Mouse (Mus musculus): ENCODE data around the gene Fam178b. TPM values are rescaled to one million over a fixed set of nuclear protein-coding genes. Genes with fewer than 3 reads are reported as not detected.
"Not testable (repeated sequence)": the region's sequence is repeated elsewhere in the genome, so short reads cannot be mapped to it uniquely, and the experiment has no call there.

The Fam178b gene
- polyA plus RNA-seq, 1 experiment from 2014 or later: 0.30 TPM

DNA sequence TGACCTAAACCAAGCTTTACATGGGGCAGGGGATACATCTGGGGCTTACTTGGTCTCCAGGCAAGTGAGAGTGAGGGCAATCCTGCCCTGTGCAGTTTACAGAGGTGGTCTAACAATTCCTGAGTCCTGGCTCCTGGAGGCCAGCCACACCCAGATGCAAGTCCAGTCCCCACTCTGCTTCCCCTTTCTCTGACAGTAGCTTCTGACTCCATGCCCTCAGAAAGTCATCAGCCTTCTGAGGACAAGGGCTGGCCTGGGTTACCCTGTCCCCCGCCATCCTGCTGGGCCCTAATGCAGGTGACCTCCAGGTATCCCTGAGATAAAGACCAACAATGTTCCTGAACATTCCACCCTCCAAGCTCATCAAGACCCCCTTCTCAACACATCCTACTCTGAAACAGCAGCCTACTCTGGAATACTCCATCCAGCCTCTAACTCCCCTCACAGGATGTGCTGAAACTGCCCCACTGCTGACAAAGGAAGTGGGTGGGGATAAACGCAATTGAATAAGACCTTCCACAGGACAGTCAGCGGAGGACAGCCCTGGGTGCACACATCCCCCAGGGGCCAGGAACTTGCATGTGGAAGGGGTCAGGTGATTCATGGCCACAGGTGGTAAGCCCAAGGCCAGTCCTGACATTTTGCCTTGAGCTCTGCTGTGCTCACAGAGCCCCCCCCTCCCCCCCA is 52.8 kb downstream of the Fam178b start:
- Histone ChIP-seq H3K9me3 (ENCODE audit: control insufficient read depth, low read length) (no peaks in the 10 kb centered on the region), H3K4me3 (ENCODE audit: low read depth, low read length) (no peak overlapping the region), H3K27ac (ENCODE audit: low read depth, low read length) (no peak overlapping the region), H3K27me3 (replicated peaks; ENCODE audit: control insufficient read depth, insufficient read depth, low read length) (no peaks in the 10 kb centered on the region), H3K9ac (ENCODE audit: low read depth, low read length) (no peak overlapping the region), H3K4me2 (no peak overlapping the region), H3K36me3 (ENCODE audit: control insufficient read depth, insufficient read depth, low read length) (no peaks in the 10 kb centered on the region), H3K4me1 (replicated peaks; ENCODE audit: control insufficient read depth, insufficient read depth, low read length) (no peaks in the 10 kb centered on the region)
- WGBS: 50% methylated on average over 3 of the region's 3 CpGs
- ATAC-seq (replicated peaks; ENCODE audit: low FRiP score) (no peak), DNase-seq (ENCODE audit: low spot score) (no peak)

DNA sequence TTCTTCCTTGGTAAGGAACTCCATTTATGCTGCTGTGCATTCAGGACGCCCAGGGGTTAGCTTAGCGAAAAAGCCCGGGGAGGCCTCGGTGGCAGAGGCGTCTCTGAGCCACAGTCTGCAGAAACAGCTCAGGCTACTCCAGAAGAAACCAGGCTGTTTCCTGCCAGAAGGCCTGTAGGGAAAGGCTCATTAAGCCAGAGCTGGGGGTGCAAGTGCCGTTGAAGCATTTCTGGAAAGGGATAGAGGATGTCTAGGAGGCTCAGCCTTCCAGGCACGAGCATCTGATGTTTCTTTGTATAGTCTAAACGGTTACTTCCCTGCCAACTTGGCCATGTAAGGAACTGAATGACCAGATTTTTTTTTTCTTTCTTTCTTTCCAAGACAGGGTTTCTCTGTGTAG is 54.4 kb downstream of the Fam178b start:
- Histone ChIP-seq H3K9me3 (ENCODE audit: control insufficient read depth, low read length) (no peaks in the 10 kb centered on the region), H3K4me1 (replicated peaks; ENCODE audit: control insufficient read depth, insufficient read depth, low read length) (no peaks in the 10 kb centered on the region), H3K27ac (ENCODE audit: low read depth, low read length) (no peak overlapping the region), H3K4me2 (no peak overlapping the region), H3K27me3 (replicated peaks; ENCODE audit: control insufficient read depth, insufficient read depth, low read length) (no peaks in the 10 kb centered on the region), H3K36me3 (ENCODE audit: control insufficient read depth, insufficient read depth, low read length) (no peaks in the 10 kb centered on the region), H3K9ac (ENCODE audit: low read depth, low read length) (no peak overlapping the region), H3K4me3 (ENCODE audit: low read depth, low read length) (no peak overlapping the region)
- DNase-seq (ENCODE audit: low spot score) (no peak), ATAC-seq (replicated peaks; ENCODE audit: low FRiP score) (no peak)
- WGBS: 66% methylated on average over 8 of the region's 8 CpGs

DNA sequence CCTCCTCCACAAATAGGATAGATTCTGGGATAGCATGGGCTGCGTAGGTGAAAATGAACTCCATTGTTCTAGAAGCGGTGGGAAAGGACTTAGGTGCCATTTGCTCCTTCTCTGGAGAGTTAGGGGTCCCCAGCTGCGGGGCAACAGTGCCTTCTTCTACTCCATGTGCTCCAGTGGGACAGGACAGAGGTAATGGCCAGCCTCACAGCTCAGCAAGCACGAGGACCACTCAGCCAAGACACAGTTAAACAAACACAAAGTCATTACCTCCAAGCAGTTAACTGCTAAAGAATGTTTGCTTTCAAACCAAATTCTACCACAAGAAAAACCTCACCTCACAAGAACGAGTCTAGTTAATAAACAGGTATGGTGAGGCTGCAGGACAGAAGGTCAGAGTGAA is 57.5 kb downstream of the Fam178b start:
- H3K27ac ChIP-seq (ENCODE audit: low read depth, low read length): no peak overlapping the region
- H3K36me3 ChIP-seq (ENCODE audit: control insufficient read depth, insufficient read depth, low read length): no peaks in the 10 kb centered on the region
- H3K4me3 ChIP-seq (ENCODE audit: low read depth, low read length): no peak overlapping the region
- no peak overlapping the region for H3K4me2 ChIP-seq
- H3K4me1 ChIP-seq (replicated peaks; ENCODE audit: control insufficient read depth, insufficient read depth, low read length): no peaks in the 10 kb centered on the region
- H3K27me3 ChIP-seq (replicated peaks; ENCODE audit: control insufficient read depth, insufficient read depth, low read length): no peaks in the 10 kb centered on the region
- no peak overlapping the region for H3K9ac ChIP-seq (ENCODE audit: low read depth, low read length)
- H3K9me3 ChIP-seq (ENCODE audit: control insufficient read depth, low read length): no peaks in the 10 kb centered on the region
- WGBS: 74% methylated on average over 5 of the region's 5 CpGs
- ATAC-seq (replicated peaks; ENCODE audit: low FRiP score) (no peak), DNase-seq (ENCODE audit: low spot score) (no peak)

DNA sequence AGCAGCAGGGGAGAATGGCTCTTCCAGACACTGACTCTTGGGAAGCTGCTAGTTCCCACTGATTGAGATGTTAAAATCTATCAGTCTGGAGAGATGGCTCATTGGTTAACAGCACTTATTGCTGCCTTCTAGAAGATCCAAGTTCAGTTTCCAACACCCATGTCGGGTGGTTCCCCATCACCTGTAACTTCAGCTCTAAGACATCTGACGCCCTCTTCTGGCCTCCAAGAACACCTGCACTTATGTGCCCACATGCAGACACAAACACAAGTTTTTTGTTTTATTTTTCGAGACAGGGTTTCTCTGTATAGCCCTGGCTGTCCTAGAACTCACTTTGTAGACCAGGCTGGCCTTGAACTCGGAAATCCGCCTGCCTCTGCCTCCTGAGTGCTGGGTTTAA is 67.0 kb downstream of the Fam178b start:
- 77% methylated on average over 5 of the region's 5 CpGs for WGBS
- not testable (repeated sequence) for H3K4me2 ChIP-seq; DNase-seq (ENCODE audit: low spot score); ATAC-seq (replicated peaks; ENCODE audit: low FRiP score); H3K27ac ChIP-seq (ENCODE audit: low read depth, low read length); H3K9ac ChIP-seq (ENCODE audit: low read depth, low read length); H3K36me3 ChIP-seq (ENCODE audit: control insufficient read depth, insufficient read depth, low read length); H3K9me3 ChIP-seq (ENCODE audit: control insufficient read depth, low read length); H3K27me3 ChIP-seq (replicated peaks; ENCODE audit: control insufficient read depth, insufficient read depth, low read length); H3K4me3 ChIP-seq (ENCODE audit: low read depth, low read length); H3K4me1 ChIP-seq (replicated peaks; ENCODE audit: control insufficient read depth, insufficient read depth, low read length)

DNA sequence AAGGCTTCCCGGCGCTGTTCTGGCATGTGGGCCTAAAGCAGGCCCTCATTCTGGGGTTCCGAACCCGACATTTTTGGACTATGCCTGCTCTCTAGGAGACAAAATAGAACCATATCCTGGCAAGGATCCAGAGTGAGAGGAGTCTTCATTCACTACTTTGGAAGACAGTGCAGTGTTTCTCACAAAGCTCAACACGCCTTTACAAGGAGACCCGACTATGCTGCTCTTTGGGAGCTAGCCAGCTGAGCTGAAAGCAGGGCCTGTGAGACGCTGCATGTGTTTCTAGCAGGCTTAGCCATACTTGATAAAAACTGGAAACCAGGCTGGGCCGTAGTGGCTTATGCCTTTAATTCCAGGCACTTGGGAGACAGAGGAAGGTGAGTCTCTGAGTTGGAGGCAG is 67.8 kb downstream of the Fam178b start:
- Histone ChIP-seq H3K36me3 (ENCODE audit: control insufficient read depth, insufficient read depth, low read length) (no peaks in the 10 kb centered on the region), H3K4me1 (replicated peaks; ENCODE audit: control insufficient read depth, insufficient read depth, low read length) (no peaks in the 10 kb centered on the region; the same call in 1 of the 2 replicates), H3K9me3 (ENCODE audit: control insufficient read depth, low read length) (no peaks in the 10 kb centered on the region), H3K4me2 (no peak overlapping the region), H3K4me3 (ENCODE audit: low read depth, low read length) (no peak overlapping the region), H3K27me3 (replicated peaks; ENCODE audit: control insufficient read depth, insufficient read depth, low read length) (no peaks in the 10 kb centered on the region), H3K9ac (ENCODE audit: low read depth, low read length) (no peak overlapping the region), H3K27ac (ENCODE audit: low read depth, low read length) (no peak overlapping the region)
- ATAC-seq (replicated peaks; ENCODE audit: low FRiP score) (no peak), DNase-seq (ENCODE audit: low spot score) (no peak)
- WGBS: 88% methylated on average over 8 of the region's 8 CpGs

DNA sequence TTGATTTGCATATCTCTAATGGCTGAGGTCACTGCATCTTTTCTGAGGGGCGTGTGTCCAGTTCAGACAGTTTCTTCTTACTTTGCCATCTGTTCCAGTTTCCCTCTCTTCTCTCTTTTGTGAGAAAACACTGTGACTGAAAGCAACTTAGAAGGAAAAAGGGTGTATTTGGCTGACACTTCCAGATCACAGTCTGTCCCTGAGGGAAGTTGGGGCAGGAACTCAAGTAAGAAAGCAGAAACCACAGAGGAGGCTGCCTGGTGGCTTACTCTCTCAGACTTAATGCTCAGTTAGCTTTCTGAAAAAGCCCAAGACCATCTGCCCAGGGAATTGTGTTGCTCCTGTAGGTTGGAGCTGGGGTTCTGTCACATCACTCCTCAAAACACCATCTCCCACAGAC is 68.4 kb downstream of the Fam178b start:
- no peak overlapping the region for H3K9ac ChIP-seq (ENCODE audit: low read depth, low read length)
- no peaks in the 10 kb centered on the region for H3K36me3 ChIP-seq (ENCODE audit: control insufficient read depth, insufficient read depth, low read length)
- H3K4me2 ChIP-seq: no peak overlapping the region
- no peaks in the 10 kb centered on the region for H3K9me3 ChIP-seq (ENCODE audit: control insufficient read depth, low read length)
- H3K27me3 ChIP-seq (replicated peaks; ENCODE audit: control insufficient read depth, insufficient read depth, low read length): no peaks in the 10 kb centered on the region
- ATAC-seq (replicated peaks; ENCODE audit: low FRiP score) (no peak), DNase-seq (ENCODE audit: low spot score) (no peak)
- H3K4me1 ChIP-seq (replicated peaks; ENCODE audit: control insufficient read depth, insufficient read depth, low read length): no peaks in the 10 kb centered on the region; the same call in 1 of the 2 replicates
- no peak overlapping the region for H3K4me3 ChIP-seq (ENCODE audit: low read depth, low read length)
- WGBS: 76% methylated on average over 1 of the region's 1 CpGs
- H3K27ac ChIP-seq (ENCODE audit: low read depth, low read length): no peak overlapping the region

DNA sequence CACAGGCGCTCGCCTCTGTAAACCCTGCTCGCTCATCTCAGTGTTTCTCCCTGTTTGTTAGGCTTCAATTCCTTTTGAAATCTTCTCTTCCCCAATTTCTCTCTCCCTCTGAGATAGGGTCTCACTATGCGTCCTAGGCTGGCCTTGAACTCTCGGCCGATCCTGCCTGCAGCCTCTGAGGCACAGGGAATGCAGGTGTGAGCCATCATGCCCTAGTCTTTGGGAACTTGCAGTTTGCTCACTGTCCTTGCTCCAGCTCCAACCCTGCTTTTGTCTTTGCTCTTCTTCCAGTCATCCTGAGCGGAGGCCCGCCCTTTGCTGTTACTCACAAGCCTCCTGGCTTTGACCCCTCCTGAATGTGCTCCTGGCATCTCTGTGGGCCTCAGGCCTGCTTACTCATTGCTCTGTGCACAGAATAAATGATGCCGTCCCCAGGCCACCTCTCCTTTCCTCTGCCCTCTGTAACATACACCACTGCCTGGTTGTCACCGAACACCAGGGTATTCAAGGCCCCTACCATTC is 69.5 kb downstream of the Fam178b start:
- no peak overlapping the region for H3K9ac ChIP-seq (ENCODE audit: low read depth, low read length)
- 89% methylated on average over 10 of the region's 10 CpGs for WGBS

DNA sequence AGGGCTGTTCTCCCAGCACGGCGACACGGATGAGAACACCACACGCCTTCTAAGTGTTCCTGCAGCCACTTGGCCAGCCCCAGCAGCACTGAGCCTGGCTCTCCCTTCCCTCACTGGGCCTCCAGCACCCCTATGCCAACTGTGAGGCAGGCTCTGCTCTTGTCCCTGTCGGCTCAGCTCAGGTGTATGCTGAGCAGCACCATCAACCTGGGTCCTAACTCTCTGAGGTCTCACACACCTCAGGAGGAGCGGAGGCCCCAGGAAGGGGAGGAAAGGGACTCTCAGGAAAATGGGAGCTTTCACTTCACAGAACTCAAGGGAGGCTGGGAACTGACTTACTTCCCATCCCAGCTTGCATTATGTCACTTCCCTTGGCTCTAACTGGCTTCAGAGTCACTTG is 70.6 kb downstream of the Fam178b start:
- DNase-seq (ENCODE audit: low spot score) (no peak), ATAC-seq (replicated peaks; ENCODE audit: low FRiP score) (no peak)
- Histone ChIP-seq H3K27me3 (replicated peaks; ENCODE audit: control insufficient read depth, insufficient read depth, low read length) (no peaks in the 10 kb centered on the region), H3K9ac (ENCODE audit: low read depth, low read length) (no peak overlapping the region), H3K9me3 (ENCODE audit: control insufficient read depth, low read length) (no peaks in the 10 kb centered on the region), H3K4me3 (ENCODE audit: low read depth, low read length) (no peak overlapping the region), H3K4me1 (replicated peaks; ENCODE audit: control insufficient read depth, insufficient read depth, low read length) (no peaks in the 10 kb centered on the region; the same call in 1 of the 2 replicates), H3K36me3 (ENCODE audit: control insufficient read depth, insufficient read depth, low read length) (no peaks in the 10 kb centered on the region), H3K4me2 (no peak overlapping the region), H3K27ac (ENCODE audit: low read depth, low read length) (no peak overlapping the region)
- 82% methylated on average over 6 of the region's 6 CpGs for WGBS

More for the DNA sequence above, 69.5 kb downstream of the Fam178b start:
- Histone ChIP-seq H3K4me3 (ENCODE audit: low read depth, low read length) (no peak overlapping the region), H3K4me2 (no peak overlapping the region), H3K9me3 (ENCODE audit: control insufficient read depth, low read length) (no peaks in the 10 kb centered on the region), H3K27ac (ENCODE audit: low read depth, low read length) (no peak overlapping the region), H3K4me1 (replicated peaks; ENCODE audit: control insufficient read depth, insufficient read depth, low read length) (no peaks in the 10 kb centered on the region; the same call in 1 of the 2 replicates), H3K36me3 (ENCODE audit: control insufficient read depth, insufficient read depth, low read length) (no peaks in the 10 kb centered on the region), H3K27me3 (replicated peaks; ENCODE audit: control insufficient read depth, insufficient read depth, low read length) (no peaks in the 10 kb centered on the region)
- DNase-seq (ENCODE audit: low spot score): no peak
- no peak for ATAC-seq (replicated peaks; ENCODE audit: low FRiP score)

DNA sequence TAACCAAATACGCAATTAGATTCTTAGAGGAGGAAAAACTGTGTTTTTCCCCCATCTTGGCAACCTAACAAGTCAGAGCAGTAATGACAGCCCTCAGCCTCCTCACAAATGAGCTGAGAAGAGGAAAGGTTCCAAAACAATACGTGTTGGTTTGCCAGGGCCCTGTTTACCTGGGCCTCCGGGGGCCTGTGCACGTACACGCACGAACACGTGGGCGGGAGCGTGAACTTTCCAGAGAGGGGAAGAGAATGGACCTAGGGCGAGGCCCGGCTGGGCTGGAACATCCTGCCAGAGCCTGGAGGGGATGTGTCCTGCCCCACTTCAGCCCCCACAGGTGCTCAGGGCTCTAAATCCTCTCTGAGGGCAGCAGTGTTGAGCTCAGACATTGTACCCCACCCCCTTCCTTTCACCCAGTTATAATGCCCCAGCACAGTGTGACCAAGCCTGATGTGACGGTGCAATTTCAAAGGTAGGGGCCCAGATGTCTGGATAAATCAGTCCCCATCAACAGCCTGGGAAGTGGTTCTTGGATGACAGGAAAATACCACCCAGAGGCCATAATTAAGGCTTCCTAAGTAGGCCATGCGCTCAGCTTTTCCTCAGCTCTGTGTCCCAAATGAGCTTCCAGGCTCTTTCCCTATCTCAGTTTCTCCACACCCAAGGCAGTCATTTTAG is 71.4 kb downstream of the Fam178b start:
- no peak for ATAC-seq (replicated peaks; ENCODE audit: low FRiP score)
- WGBS: 75% methylated on average over 13 of the region's 13 CpGs

More for the DNA sequence above, 71.4 kb downstream of the Fam178b start:
- H3K4me1 ChIP-seq (replicated peaks; ENCODE audit: control insufficient read depth, insufficient read depth, low read length): no peaks in the 10 kb centered on the region
- H3K9me3 ChIP-seq (ENCODE audit: control insufficient read depth, low read length): no peaks in the 10 kb centered on the region
- H3K4me3 ChIP-seq (ENCODE audit: low read depth, low read length): no peak overlapping the region
- no peaks in the 10 kb centered on the region for H3K27me3 ChIP-seq (replicated peaks; ENCODE audit: control insufficient read depth, insufficient read depth, low read length)
- no peak overlapping the region for H3K9ac ChIP-seq (ENCODE audit: low read depth, low read length)
- no peak overlapping the region for H3K27ac ChIP-seq (ENCODE audit: low read depth, low read length)
- H3K36me3 ChIP-seq (ENCODE audit: control insufficient read depth, insufficient read depth, low read length): no peaks in the 10 kb centered on the region
- H3K4me2 ChIP-seq: no peak overlapping the region
- no peak for DNase-seq (ENCODE audit: low spot score)

All from liver, embryonic 11.5 days (tissue).